Mouse (Mus musculus): ENCODE results near the gene Zscan12. TPM values are rescaled to one million over a fixed set of nuclear protein-coding genes. Genes with fewer than 3 reads are reported as not detected.

The Zscan12 gene
- total RNA-seq, 2 experiments from 2014 or later: 8.6 TPM

GRCm38 (mm10) chr13:21401636-21402286 lies 39.1 kb downstream of the Zscan12 start:
- DNase-seq (ENCODE audit: low spot score in 2 of 2): no peak

- peak; percentile 59 to 86 for DNase-seq (ENCODE audit: low spot score in 2 of 2)
Measured at GRCm38 (mm10) chr13:21402287-21402846, 39.7 kb downstream of the Zscan12 start, which contains the start of gene Zkscan3. Gene Zkscan3 (minus strand): TSS chr13:21402755.

- no peak for DNase-seq (ENCODE audit: low spot score in 2 of 2)
Measured at GRCm38 (mm10) chr13:21402848-21403247, 40.2 kb downstream of the Zscan12 start.

- DNase-seq (ENCODE audit: low spot score in 2 of 2): no peak
Measured at GRCm38 (mm10) chr13:21407341-21407740, 44.7 kb downstream of the Zscan12 start.

- peak; percentile 86 to 93 for DNase-seq (ENCODE audit: low spot score in 2 of 2)
Measured at GRCm38 (mm10) chr13:21407969-21408804, 45.6 kb downstream of the Zscan12 start.

GRCm38 (mm10) chr13:21408805-21409459 lies 46.3 kb downstream of the Zscan12 start:
- no peak for DNase-seq (ENCODE audit: low spot score in 2 of 2)

- no peak for DNase-seq (ENCODE audit: low spot score in 2 of 2)
Measured at GRCm38 (mm10) chr13:21414231-21415212, 51.9 kb downstream of the Zscan12 start.

GRCm38 (mm10) chr13:21415266-21415665 lies 52.6 kb downstream of the Zscan12 start:
- no peak for DNase-seq (ENCODE audit: low spot score in 2 of 2)

- DNase-seq (ENCODE audit: low spot score in 2 of 2): no peak
Measured at GRCm38 (mm10) chr13:21415750-21416149, 53.1 kb downstream of the Zscan12 start.

GRCm38 (mm10) chr13:21417298-21418010 lies 54.8 kb downstream of the Zscan12 start:
- no peak for DNase-seq (ENCODE audit: low spot score in 2 of 2)

- no peak for DNase-seq (ENCODE audit: low spot score in 2 of 2)
Measured at GRCm38 (mm10) chr13:21418865-21419264, 56.2 kb downstream of the Zscan12 start.

Small RNAs within 50 kb of the gene (microRNA-seq; reads per million reads assigned to microRNA genes)
- 0.20 to 0.25 reads per million in 2 experiments for gene Mir6942

Other genes with a start within 250 kb of the Zscan12 start
- not detected for gene Olfr263, start 233.2 kb upstream of the Zscan12 start, total RNA-seq (2021)
- gene Olfr1368, start 217.0 kb upstream of the Zscan12 start, total RNA-seq (2021): not detected
- gene Trim27, start 183.4 kb upstream of the Zscan12 start, total RNA-seq (2021): 10 to 100 TPM; 42.0 to 45.1 TPM
- not detected for gene Gpx5, start 70.1 kb upstream of the Zscan12 start, total RNA-seq (2021)
- not detected for gene Gpx6, start 50.7 kb upstream of the Zscan12 start, total RNA-seq (2021)
- gene Olfr1367, start 15.9 kb upstream of the Zscan12 start, total RNA-seq (2021): not detected
- gene Zkscan3, start 39.9 kb downstream of the Zscan12 start, total RNA-seq (2021): 10 to 100 TPM; 36.9 to 41.3 TPM
- gene Pgbd1, start 78.2 kb downstream of the Zscan12 start, total RNA-seq (2021): 1 to 10 TPM; 1.1 to 1.6 TPM
- 10 to 100 TPM; 54.4 to 55.9 TPM for gene Zscan26, start 90.9 kb downstream of the Zscan12 start, total RNA-seq (2021)
- gene Nkapl, start 105.7 kb downstream of the Zscan12 start, total RNA-seq (2021): under 1 TPM; 0.57 to 0.96 TPM
- 1 to 10 TPM; 5.9 to 6.6 TPM for gene Zkscan4, start 116.1 kb downstream of the Zscan12 start, total RNA-seq (2021)
- not detected for gene Gm10065, start 116.6 kb downstream of the Zscan12 start, total RNA-seq (2021)
- gene AK157302, start 132.4 kb downstream of the Zscan12 start, total RNA-seq (2021): 10 to 100 TPM; 20.5 to 23.0 TPM
- gene Gm11273, start 138.6 kb downstream of the Zscan12 start, total RNA-seq (2021): 10 to 100 TPM; 56.7 to 70.9 TPM
- 10 to 100 TPM; 16.8 to 18.7 TPM for gene Zkscan8, start 168.3 kb downstream of the Zscan12 start, total RNA-seq (2021)
- not detected for gene Olfr1366, start 180.0 kb downstream of the Zscan12 start, total RNA-seq (2021)
- not detected for gene Olfr1535, start 197.1 kb downstream of the Zscan12 start, total RNA-seq (2021)
- not detected for gene Olfr1364, start 218.9 kb downstream of the Zscan12 start, total RNA-seq (2021)